Mouse (Mus musculus) cerebellum, adult 2 months (tissue): ENCODE results near the gene Tmcc1. TPM values are rescaled to one million over a fixed set of nuclear protein-coding genes. Genes with fewer than 3 reads are reported as not detected.
"Not testable (repeated sequence)": the region's sequence is repeated elsewhere in the genome, so short reads cannot be mapped to it uniquely, and the experiment has no call there.

Experiments used
- DNase-seq, 2 experiments: peaks; one replicate each; pipeline ENCODE4 v3.0.0; 2021
- H3K27ac ChIP-seq: fragments of 200-500 bp; 2 replicates; pipeline ENCODE4 v1.5.1; 2012; ENCODE audit warnings: low read length, control low read depth, inconsistent platforms; ENCODE audit not compliant: insufficient read depth
- H3K27me3 ChIP-seq: fragments of 200-500 bp; 2 replicates; pipeline ENCODE4 v1.6.1; 2012; ENCODE audit warnings: inconsistent platforms, mild to moderate bottlenecking, low read length, moderate library complexity; ENCODE audit not compliant: control insufficient read depth, insufficient read depth
- H3K4me1 ChIP-seq: fragments of 200-500 bp; 2 replicates; pipeline ENCODE4 v1.6.1; 2011; ENCODE audit warnings: low read length; ENCODE audit not compliant: control insufficient read depth, insufficient read depth
- H3K4me3 ChIP-seq: fragments of 200-500 bp; replicated peaks from 2 replicates; pipeline ENCODE3; 2011; ENCODE audit warnings: mild to moderate bottlenecking, low read depth, low read length, control low read depth; ENCODE audit not compliant: insufficient read depth
- CTCF ChIP-seq: fragments of 200-500 bp; IDR thresholded peaks from 2 replicates; pipeline ENCODE4 v1.5.1; 2011; ENCODE audit warnings: low read depth, mild to moderate bottlenecking, control low read depth, low read length, moderate library complexity, borderline replicate concordance; ENCODE audit not compliant: insufficient read depth
- POLR2A ChIP-seq: fragments of 200-500 bp; IDR thresholded peaks from 2 replicates; pipeline ENCODE4 v1.6.1; 2011; ENCODE audit warnings: low read length, control low read depth, borderline replicate concordance; ENCODE audit not compliant: insufficient read depth
- WGBS: fragments of 180-500 bp; shearing (Covaris S2); methylation state at CpG from one replicate; pipeline ENCODE4 v1.1.7; 2018; 5-methylcytosine and 5-hydroxymethylcytosine counted together
- polyA plus RNA-seq: library from polyadenylated mRNA; depleted of rRNA; stranded (reverse); fragments of >200 nt; gene quantifications from 2 replicates; pipeline ENCODE4 v1.2.3, GENCODE M21; 2012; rRNA removed

Gene Tmcc1
- polyA plus RNA-seq: 54.9 and 55.8 TPM in 2 replicates

DNA sequence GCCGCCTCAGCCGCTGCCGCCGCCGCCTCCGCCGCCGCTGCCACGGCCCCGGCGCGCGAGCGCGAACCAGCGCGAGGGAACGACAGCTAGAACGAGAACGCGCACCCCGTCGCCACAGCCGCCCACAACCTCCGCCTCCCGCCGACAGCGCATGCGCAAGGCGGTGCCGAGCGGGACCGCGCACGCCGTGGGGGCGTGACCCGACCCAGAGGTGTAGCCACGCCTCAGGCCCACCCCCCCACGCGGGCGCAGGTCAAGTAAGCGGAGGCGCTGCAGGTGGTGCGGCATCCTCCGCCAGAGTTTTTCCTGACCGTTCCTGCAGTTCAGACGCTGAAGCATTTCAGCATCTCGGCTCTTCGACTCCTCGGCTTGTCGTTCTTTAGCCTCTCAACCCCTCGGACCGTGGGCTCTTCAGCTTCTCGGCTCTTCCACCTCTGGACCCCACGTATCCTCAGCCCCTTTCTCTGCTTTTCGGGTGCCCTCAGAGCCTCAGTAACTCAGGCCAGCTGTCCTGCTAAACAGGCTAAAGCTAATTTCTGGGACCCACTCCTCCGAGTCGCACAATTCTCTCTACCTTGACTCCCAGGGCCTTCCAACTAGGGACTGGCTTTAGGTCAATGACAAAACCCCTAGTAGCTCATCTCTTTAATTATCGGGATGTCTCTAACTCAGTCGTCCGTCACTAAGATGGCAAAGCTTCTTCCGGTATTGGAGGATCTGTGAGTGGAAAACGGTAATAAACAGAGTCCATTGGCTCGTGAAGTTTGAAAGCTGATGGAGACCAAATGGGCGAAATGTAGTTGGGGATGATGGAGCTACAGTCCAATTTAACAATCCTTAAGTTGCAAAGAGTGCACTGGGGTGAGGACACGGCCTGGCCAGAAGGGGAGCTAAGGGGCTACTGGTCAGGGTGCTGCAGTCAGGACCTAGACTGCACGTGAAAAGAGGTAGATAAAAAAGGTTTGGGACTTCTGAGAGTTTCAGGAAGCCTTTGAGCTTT lies at the start of gene Tmcc1:
Gene Tmcc1, minus strand, starts transcription at position 93 of the 1,000 bp plus-strand sequence.
- Histone ChIP-seq H3K4me3 (peak within 1 kb of the TSS; percentile 73), H3K27ac (peak within 1 kb of the TSS; percentile 12; the same call in 1 of the 2 replicates), H3K4me1 (peaks cover 4% of the 10 kb centered on the region; the same call in 1 of the 2 replicates), H3K27me3 (no peaks in the 10 kb centered on the region)
- WGBS: 1% methylated on average over 67 of the region's 68 CpGs
- TF ChIP-seq POLR2A (peak; percentile 80; the same call in 1 of the 2 replicates), CTCF (no peak)
- DNase-seq: peak; percentile 99 to 100

GRCm38 (mm10) chr6:116240371-116240770 lies 47.1 kb upstream of the Tmcc1 start:
- 89% methylated on average over 2 of the region's 2 CpGs for WGBS
- Histone ChIP-seq H3K4me1 (no peaks in the 10 kb centered on the region), H3K4me3 (no peak overlapping the region), H3K27ac (no peak overlapping the region), H3K27me3 (no peaks in the 10 kb centered on the region)
- DNase-seq: no peak
- TF ChIP-seq POLR2A (no peak), CTCF (no peak)

GRCm38 (mm10) chr6:116238083-116238482 lies 44.8 kb upstream of the Tmcc1 start:
- TF ChIP-seq CTCF: no peak
- no peak for TF ChIP-seq POLR2A
- DNase-seq: no peak
- H3K27ac ChIP-seq: no peak overlapping the region
- no peaks in the 10 kb centered on the region for H3K4me1 ChIP-seq
- no peaks in the 10 kb centered on the region for H3K27me3 ChIP-seq
- 91% methylated on average over 5 of the region's 5 CpGs for WGBS
- no peak overlapping the region for H3K4me3 ChIP-seq

DNA sequence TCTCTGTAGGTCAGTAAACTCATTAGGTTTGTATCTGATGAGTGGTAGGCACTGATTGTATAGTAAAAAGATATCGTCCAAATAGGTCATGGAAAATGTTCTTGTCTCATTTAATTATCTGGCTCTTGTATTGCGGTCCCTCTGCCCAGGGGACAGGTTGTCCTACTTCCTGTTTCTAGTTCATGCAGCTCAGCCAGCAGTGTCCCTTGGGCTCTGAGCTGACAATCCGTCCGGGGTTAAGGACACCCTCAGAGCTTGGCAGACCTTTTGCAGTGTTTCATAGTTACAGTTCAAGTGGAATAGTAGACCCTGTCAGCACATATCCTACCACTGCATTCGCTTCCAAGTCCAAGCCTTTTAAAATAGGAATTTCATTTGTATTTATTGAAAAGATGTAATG lies 42.0 kb upstream of the Tmcc1 start:
- Histone ChIP-seq H3K4me3 (no peak overlapping the region), H3K27ac (no peak overlapping the region), H3K4me1 (no peaks in the 10 kb centered on the region), H3K27me3 (no peaks in the 10 kb centered on the region)
- TF ChIP-seq CTCF: no peak
- no peak for TF ChIP-seq POLR2A
- 42% methylated on average over 5 of the region's 5 CpGs for WGBS
- peak in 1 of 2 experiments; percentile 46 for DNase-seq

GRCm38 (mm10) chr6:116234821-116235220 lies 41.5 kb upstream of the Tmcc1 start:
- 96% methylated on average over 2 of the region's 2 CpGs for WGBS
- not testable (repeated sequence) for H3K27ac ChIP-seq, H3K4me1 ChIP-seq, H3K4me3 ChIP-seq, H3K27me3 ChIP-seq, DNase-seq

GRCm38 (mm10) chr6:116228785-116229525 lies 35.7 kb upstream of the Tmcc1 start:
- DNase-seq: peak; percentile 65 to 69
- TF ChIP-seq CTCF (peak; percentile 94), POLR2A (no peak)
- H3K27me3 ChIP-seq: no peaks in the 10 kb centered on the region
- no peaks in the 10 kb centered on the region for H3K4me1 ChIP-seq
- H3K27ac ChIP-seq: no peak overlapping the region
- WGBS: 64% methylated on average over 12 of the region's 12 CpGs
- no peak overlapping the region for H3K4me3 ChIP-seq

- TF ChIP-seq POLR2A (no peak), CTCF (no peak)
- H3K27ac ChIP-seq: no peak overlapping the region
- 49% methylated on average over 11 of the region's 11 CpGs for WGBS
Measured at GRCm38 (mm10) chr6:116227767-116228166, 34.5 kb upstream of the Tmcc1 start.

GRCm38 (mm10) chr6:116207729-116208534 lies 14.6 kb upstream of the Tmcc1 start, which contains the start of gene Washc2:
Washc2 (plus strand) TSS chr6:116208038.
- peak; percentile 96 for TF ChIP-seq POLR2A
- no peak for TF ChIP-seq CTCF
- peak; percentile 94 to 96 for DNase-seq
- H3K27ac ChIP-seq: peak within 1 kb of the TSS; percentile 42
- WGBS: under 1% methylated on average over 51 of the region's 51 CpGs
- H3K4me1 ChIP-seq: peaks cover 3% of the 10 kb centered on the region; the same call in 1 of the 2 replicates
- H3K27me3 ChIP-seq: no peaks in the 10 kb centered on the region
- peak within 1 kb of the TSS; percentile 94 for H3K4me3 ChIP-seq

More at GRCm38 (mm10) chr6:116227767-116228166, 34.5 kb upstream of the Tmcc1 start:
- no peak for DNase-seq
- Histone ChIP-seq H3K27me3 (no peaks in the 10 kb centered on the region), H3K4me3 (no peak overlapping the region), H3K4me1 (no peaks in the 10 kb centered on the region)
